Mouse (Mus musculus): ENCODE data around the gene Arap1.

Gene Arap1

DNA sequence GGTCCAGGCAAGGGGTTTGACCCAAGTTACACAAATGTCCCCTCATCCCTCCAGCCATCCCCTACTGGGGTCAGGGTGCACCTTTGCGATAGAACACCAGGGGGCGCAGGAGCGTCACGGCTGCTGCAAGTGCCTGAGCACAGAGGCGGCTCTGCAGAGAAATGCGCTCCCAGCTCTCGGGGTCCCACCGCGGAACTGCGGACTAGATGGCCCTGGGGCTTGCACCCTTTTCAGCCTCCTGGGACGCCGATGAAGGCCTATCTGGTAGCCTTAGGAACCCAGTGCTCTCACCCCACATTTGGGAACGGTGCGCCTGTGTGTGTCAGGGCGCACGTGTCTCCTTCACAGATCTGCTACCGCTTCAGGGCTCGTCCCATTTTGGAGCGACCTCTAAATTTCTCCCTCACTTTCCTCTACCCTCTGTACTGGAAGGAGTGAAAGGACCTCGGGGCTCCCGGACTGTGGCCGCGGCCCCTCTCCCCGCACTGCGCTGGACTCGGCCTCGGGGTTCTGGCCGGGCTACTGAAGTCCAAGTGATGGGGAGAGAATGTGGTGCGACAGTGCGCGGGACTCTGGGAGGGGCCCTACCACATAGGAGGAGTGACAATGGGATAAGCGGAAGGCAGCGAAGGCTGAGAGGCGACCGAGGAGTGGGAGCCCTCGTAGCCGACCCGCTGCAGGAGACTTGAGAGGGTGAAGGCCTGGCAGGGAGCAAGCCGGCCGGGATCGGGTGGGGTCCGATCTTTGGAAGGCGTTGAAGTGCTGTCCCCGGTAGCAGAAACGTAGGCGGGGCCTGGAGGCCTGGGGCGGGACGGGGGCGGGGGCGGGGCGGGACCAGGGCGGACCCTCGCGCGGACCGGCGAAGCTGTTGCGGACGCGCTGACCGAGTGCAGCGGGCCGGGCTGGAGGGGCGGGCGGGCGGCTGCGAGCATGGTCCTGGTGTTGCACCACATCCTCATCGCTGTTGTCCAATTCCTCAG is 102.8 kb downstream of the Arap1 start:
- under 1% methylated on average over 65 of the region's 68 CpGs for WGBS

DNA sequence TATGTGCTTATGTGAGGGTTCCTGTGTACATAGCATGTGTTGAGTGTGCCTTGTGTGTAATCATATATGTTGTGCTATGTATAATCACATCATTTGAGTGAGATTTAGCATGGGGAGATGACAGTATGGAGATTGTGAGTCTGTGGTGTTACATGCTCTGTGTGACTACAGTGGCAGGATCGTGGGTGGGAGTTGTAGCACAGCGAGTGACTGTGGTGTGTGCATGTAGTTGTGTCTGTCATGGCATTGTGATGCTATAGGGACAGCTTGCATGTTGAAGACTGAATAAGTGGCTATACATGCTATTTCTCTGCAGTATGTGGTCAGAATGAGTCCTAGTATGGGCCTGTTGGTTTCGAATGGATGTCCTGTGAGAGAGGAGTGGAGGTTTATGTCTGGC is 104.8 kb downstream of the Arap1 start:
- 32% methylated on average over 3 of the region's 3 CpGs for WGBS

DNA sequence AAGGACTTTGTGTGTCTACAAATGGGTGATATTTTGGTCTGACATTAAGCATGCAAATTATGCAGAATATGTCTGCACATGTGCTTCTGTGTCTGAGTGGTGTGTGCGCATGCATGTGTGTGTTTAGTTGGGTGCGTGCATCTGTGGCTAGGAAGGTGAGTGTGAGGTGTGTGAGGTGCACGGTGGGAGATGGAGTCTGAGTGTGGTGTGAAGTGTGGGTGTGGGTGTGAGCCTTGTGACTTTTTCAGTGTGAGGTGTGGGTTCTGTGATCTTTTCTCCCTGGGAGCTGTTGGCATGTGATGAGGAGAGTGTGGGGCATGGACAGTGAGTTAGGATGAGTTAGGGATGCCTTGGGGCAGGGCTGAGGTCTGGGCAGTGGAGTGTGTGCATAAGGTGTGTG is 105.4 kb downstream of the Arap1 start:
- WGBS = 39% methylated on average over 3 of the region's 3 CpGs

DNA sequence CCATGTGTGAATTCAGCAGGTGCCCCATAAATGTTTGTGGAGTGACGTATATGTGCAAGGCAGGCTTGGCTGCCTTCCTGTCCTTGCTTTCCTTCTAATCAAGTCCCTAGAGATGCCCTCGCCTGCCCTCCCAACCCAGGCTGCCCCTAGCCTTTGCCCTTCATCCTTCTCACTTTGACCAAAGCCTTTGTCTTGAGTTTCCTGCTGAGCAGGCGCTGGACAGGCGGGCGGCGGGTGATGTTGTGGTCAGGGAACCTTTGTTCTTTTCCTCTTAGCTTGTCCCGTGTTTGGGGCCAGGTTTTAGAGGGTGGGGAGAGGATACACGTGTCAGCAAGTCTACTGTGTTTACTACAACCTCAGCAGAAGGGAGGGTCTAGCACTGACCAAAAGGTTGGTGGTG is 105.9 kb downstream of the Arap1 start:
- 40% methylated on average over 8 of the region's 8 CpGs for WGBS

DNA sequence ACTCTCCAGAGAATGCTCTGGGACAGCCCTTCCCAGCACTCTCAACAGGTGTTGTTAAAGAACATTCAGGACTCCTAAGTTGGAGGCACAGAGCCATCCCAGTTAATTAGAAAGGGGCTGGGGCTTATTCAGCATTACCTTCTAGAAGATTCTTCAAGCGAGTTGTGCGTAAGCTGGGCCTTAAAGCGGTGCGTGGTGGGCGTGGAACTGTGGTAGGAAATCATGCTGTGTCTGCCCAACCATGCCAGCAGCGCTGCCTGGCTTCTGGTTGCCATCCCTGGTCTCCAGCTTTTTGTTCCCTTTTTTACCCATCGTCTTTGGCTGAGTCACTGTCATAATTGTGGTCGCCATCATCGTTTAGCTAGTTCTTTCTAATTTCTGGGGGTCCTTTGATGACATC is 106.6 kb downstream of the Arap1 start:
- WGBS = 28% methylated on average over 9 of the region's 9 CpGs

DNA sequence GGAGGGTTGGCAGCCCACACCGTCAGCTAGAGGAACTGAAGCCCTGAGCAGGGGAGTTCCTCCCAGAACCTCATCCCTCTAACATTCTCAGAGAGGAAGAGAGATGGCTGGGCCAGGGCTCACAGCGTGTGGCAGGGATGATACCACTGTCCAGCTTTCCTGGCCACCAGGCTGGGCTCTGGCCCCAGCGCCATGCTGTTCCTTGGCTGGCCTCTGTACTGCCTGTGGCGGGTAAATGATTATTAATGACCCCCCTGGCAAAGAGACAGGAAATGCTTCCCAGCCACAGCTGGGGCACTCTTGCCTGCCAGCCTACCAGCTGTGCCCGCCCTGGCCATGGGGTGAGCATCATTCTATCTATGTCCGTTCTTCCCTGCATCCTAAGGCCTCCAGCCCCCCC is 107.3 kb downstream of the Arap1 start:
- 52% methylated on average over 6 of the region's 6 CpGs for WGBS

DNA sequence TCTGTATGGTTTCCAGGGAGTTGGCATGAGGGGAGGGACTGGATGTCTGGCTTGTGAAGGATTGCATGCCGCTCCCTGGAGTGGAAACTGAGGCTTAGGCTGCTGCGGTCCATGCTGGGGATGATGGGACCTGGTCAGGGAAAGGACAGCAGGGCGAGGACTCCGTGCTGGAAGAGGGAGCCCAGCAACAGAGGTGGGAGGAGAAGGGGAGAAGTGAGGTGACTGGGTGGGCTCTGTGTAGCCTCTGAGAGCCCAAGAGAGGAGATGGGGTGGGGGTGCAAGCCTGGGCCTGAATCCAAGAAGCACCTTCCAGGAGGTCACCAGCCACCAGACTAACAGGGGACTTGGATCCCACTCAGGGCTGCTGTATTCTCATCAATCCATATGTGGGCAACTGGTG is 108.5 kb downstream of the Arap1 start:
- 54% methylated on average over 4 of the region's 4 CpGs for WGBS

DNA sequence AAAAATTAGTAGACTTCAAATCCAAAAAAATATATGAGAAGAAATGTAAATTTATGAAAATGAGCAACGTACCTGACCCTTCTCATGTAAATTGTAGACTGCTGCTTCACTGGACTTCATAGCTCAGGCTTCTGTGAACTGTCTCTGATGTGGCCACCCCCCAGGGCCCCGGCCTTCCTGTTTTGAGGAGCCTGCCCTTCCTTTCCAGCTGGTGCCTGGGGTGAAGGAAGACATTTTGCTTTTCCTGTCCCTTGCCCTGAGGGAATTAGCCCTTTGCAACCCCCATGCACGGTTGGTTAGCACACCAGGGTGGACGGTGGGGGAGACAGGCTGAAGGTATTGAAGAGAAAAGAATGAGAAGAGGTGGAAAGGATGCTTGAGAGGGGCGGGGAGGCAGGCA is 108.9 kb downstream of the Arap1 start:
- 47% methylated on average over 5 of the region's 5 CpGs for WGBS

DNA sequence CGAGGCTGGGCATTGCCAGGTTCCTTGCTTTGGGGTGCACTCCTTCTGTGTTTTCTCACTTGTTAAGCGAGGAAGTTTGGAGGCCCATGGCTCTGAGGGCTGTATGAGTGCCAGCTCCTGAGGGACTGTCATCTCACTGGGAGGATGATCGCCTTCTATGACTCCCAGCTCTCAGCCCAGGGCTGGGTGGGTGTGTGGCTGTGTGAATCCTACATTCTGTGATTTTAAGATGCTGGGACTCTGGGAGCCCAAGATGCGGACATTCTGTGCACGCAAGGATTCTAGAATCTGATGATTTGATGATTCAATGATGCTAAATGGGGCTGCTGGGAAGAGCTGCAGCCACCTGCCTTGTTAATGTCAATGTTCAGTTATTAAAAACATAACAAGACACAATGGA is 109.4 kb downstream of the Arap1 start:
- WGBS = 39% methylated on average over 5 of the region's 5 CpGs

DNA sequence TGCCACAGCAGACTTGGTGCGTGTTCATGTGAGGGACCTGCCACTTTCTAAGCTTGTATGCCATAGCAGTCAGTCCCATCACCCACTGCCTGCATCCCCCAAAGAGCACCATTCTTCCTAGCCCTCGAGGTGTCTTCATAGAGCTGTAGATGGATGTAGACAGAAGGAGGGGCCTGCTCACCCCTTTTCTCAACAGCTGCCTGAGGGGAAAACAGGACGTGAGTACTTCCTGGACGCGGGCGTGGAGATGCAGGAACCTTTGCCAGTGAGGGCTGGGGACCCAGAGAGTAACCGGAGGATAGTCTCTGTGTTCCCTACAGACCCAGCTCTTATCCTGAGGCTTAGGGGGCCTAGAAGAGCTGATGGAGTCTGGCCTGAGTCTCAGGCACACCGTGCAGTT is 109.9 kb downstream of the Arap1 start:
- 26% methylated on average over 8 of the region's 8 CpGs for WGBS

DNA sequence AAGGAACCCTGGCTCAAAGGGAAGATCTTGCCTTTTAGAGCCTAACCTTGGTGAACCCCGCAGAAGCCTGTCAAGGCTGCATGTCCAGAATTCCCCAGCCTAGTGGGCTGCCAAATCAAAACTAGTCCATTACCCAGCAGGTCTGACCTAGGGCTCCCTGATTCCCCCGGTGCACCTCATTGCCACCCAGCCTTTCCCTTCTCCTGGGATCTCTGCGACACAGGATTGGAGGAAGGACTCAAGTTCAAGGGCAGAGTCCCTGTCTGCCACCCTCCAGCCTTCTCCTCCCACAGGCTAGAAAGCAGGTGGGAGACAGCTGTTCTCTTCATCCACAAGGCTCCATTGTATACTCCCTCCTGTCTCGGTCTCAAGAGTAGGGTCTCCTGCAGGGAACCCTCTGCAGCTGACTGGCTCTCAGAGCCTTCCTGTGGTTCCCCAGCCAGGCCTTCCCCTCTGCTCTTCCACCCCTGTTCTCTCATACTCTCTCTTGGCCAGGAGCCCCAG is 110.5 kb downstream of the Arap1 start:
- 55% methylated on average over 4 of the region's 4 CpGs for WGBS

DNA sequence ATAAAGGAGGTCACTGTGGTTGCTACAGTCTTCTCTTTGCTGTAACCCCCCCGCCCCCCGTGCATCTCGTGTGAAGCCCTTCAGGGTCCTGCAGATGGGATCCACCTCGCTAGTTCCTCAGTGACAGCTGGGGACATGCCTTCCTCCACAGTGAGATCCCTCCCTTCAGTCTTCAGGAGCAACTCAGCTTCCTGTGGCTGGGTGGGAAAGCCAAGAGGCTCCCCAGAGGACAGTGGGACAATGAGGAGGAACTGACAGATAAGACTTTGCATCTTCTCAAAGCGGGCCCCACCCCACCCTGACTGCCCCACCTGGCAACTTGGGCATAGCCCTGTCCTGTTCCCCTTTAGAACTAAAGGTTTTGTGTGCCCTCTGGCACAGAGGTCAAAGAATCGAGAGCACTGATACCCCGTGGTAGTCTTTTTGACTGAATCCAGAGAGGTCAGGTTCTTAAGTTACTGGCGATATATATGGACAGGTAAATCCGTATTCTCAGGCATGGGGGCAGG is 111.5 kb downstream of the Arap1 start:
- WGBS = 64% methylated on average over 9 of the region's 9 CpGs

DNA sequence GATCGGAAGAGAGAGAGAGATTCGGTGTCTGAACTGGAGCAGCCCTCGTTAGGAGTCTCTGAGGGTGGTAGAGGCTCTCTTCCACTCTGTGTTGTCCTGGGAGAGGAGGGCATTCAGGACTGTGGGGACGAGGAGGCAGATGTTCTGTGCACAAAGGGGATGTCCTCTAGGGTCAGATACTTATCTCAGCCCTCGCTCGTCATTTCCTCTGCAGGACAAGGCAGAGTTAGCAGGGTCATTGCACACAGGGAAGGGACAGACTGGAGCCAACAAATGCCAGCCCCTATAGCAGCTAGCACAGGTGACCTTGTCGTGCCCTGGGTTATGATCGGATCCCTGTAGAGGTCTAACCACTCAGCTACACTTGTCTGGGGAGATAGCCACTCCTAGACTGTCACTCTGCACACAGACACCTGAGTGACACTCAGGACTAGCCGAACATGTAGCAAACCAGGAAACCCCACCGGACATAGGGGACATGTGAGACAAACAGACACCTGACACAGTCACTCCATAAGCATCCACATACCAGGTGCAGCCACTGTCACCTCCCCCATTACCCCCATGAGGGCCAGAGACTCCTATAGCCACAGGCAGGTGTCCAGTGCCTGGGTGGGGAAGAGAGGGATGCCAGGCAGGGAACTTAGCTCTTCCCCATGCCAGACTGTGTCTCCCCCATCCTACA is 112.2 kb downstream of the Arap1 start:
- 52% methylated on average over 10 of the region's 10 CpGs for WGBS

DNA sequence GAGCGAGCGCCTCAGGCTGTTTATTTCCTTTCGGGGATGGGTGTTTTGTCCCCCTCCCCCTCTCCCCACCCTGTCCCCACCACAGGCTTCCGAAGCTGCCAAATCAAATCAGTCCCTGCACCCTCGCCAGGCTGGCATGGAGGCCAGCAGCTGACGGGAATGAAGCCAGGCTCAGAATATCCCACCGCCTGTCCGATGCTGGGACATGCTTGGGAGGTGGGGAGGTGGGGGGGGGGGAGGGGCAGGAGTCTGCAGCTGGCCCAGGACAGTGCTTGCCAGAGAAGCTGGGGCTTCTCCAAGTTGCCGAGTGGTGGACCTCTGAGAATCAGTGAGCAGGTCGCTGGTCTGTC is 112.7 kb downstream of the Arap1 start:
- WGBS = 13% methylated on average over 10 of the region's 10 CpGs

DNA sequence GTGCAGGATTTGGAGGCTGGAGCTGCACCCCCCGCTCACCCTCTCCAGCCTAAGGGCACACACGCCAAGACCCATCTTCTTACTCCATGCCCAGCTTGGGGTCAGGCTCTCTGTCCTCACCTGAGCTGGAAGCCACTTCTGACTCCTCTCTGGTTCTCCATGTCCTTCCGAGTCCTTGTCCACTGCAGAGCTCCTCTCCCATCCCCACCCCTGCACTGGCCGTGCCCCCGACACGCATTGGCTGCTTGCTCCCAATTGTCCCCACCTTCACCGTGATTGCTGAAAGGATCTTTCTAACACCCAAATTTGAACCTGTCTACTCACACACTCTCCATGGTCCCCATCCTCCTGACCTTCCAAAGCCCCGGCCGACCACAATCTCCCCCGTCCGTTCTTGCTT is 113.7 kb downstream of the Arap1 start:
- 75% methylated on average over 11 of the region's 11 CpGs for WGBS
